Mouse (Mus musculus) NIH3T3 (cell line): ENCODE results near the gene Gm21560.
"Not testable (repeated sequence)": the region's sequence is repeated elsewhere in the genome, so short reads cannot be mapped to it uniquely, and the experiment has no call there.

ENCODE experiments used
- DNase-seq: peaks from one replicate; pipeline ENCODE4 v3.0.0-alpha.2; 2012; ENCODE audit warnings: low read depth

Gene Gm21560

GRCm38 (mm10) chr14:6219192-6219591, at the start of gene Gm21560:
Gene Gm21560 (minus strand): TSS chr14:6219292.
- DNase-seq = not testable (repeated sequence)

GRCm38 (mm10) chr14:6163538-6163937, 55.6 kb downstream of the Gm21560 start:
- not testable (repeated sequence) for DNase-seq

- DNase-seq = peak; percentile 1
Measured at GRCm38 (mm10) chr14:6161085-6161484, 58.0 kb downstream of the Gm21560 start.
